Mouse (Mus musculus) stomach, postnatal 0 days (tissue): ENCODE data around the gene Pfn3.

Source experiments
- CTCF ChIP-seq: IDR thresholded peaks from 2 replicates; pipeline ENCODE4 v1.5.1; 2016; ENCODE audit warnings: antibody characterized with exemption, low read depth, mild to moderate bottlenecking, moderate library complexity
- EP300 ChIP-seq: optimal IDR thresholded peaks from 2 replicates; pipeline ENCODE3; 2016; ENCODE audit warnings: antibody characterized with exemption

DNA sequence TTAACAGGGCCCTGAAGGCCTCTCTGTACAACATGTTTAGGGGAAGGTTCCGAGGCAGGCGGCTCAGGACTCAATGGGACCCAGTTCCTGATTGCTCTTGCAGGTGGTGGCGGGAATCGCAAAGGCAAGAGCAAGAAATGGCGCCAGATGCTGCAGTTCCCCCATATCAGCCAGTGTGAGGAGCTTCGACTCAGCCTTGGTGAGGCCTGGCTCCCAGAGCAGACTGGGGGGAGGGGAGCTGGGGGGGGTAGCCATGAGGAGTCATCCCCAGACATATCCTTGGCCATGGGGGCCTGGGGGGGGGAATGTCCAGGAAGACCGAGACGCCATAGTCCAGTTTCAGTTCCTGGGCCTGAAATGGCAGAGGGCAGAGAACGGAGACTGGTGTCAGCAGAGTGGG is 34.2 kb upstream of the Pfn3 start:
- TF ChIP-seq CTCF (no peak), EP300 (no peak)
